Mouse (Mus musculus) heart, postnatal 0 days (tissue): ENCODE results near the gene Clybl.

Experiments used
- CTCF ChIP-seq: IDR thresholded peaks from 2 replicates; pipeline ENCODE4 v1.5.1; 2016; ENCODE audit warnings: antibody characterized with exemption, control low read depth, low read depth
- EP300 ChIP-seq: IDR thresholded peaks from 2 replicates; pipeline ENCODE4 v1.6.1; 2016; ENCODE audit warnings: antibody characterized with exemption, low read depth

GRCm38 (mm10) chr14:122224501-122224928 lies 43.0 kb downstream of the Clybl start:
- TF ChIP-seq CTCF, result no peak
- no peak for TF ChIP-seq EP300
